Mouse (Mus musculus) ES-Bruce4 (cell line): Measurements from ENCODE around the gene Ppp1r15a. TPM values are rescaled to one million over a fixed set of nuclear protein-coding genes. Genes with fewer than 3 reads are reported as not detected.

ENCODE experiments used
- H3K27ac ChIP-seq: 2 replicates; pipeline ENCODE4 v1.5.1; 2012; ENCODE audit warnings: low read length, inconsistent platforms; ENCODE audit not compliant: insufficient read depth
- H3K27me3 ChIP-seq: 2 replicates; pipeline ENCODE4 v1.6.1; 2012; ENCODE audit warnings: mild to moderate bottlenecking, low read length, inconsistent platforms; ENCODE audit not compliant: control insufficient read depth, poor library complexity, insufficient read depth, severe bottlenecking
- H3K36me3 ChIP-seq: 2 replicates; pipeline ENCODE4 v1.6.1; 2012; ENCODE audit warnings: inconsistent platforms, mild to moderate bottlenecking, low read length, moderate library complexity; ENCODE audit not compliant: control insufficient read depth, poor library complexity, insufficient read depth, severe bottlenecking
- H3K4me1 ChIP-seq: one replicate; pipeline ENCODE4 v1.8.1; 2011; ENCODE audit warnings: low read length; ENCODE audit not compliant: control insufficient read depth, insufficient read depth
- H3K4me3 ChIP-seq: 2 replicates; pipeline ENCODE4 v1.5.1; 2011; ENCODE audit warnings: low read depth, mild to moderate bottlenecking, low read length
- H3K9ac ChIP-seq: 2 replicates; pipeline ENCODE4 v1.6.1; 2012; ENCODE audit warnings: low read depth, mild to moderate bottlenecking, inconsistent platforms; ENCODE audit not compliant: poor library complexity, severe bottlenecking
- H3K9me3 ChIP-seq: replicated peaks from 2 replicates; pipeline ENCODE4 v1.6.1; 2012; ENCODE audit warnings: mild to moderate bottlenecking, low read length, inconsistent platforms; ENCODE audit not compliant: control insufficient read depth, poor library complexity, insufficient read depth, severe bottlenecking
- CTCF ChIP-seq: IDR thresholded peaks from one replicate; pipeline ENCODE4 v1.8.1; 2011; ENCODE audit warnings: low read depth, low read length
- EP300 ChIP-seq: IDR thresholded peaks from 2 replicates; pipeline ENCODE4 v1.6.1; 2011; ENCODE audit warnings: low read depth, low read length; ENCODE audit not compliant: insufficient read depth
- POLR2A ChIP-seq: IDR thresholded peaks from one replicate; pipeline ENCODE4 v1.8.1; 2011; ENCODE audit warnings: low read length; ENCODE audit not compliant: insufficient read depth
- polyA plus RNA-seq: library from polyadenylated mRNA; stranded (reverse); fragments of >200 nt; gene quantifications from 2 replicates; pipeline ENCODE4 v1.2.4, GENCODE M21; 2011; ENCODE audit warnings: low read depth; ENCODE audit not compliant: missing spikeins, insufficient read depth, insufficient read length

Ppp1r15a gene
- polyA plus RNA-seq, 1 experiment = 15.5 TPM

DNA sequence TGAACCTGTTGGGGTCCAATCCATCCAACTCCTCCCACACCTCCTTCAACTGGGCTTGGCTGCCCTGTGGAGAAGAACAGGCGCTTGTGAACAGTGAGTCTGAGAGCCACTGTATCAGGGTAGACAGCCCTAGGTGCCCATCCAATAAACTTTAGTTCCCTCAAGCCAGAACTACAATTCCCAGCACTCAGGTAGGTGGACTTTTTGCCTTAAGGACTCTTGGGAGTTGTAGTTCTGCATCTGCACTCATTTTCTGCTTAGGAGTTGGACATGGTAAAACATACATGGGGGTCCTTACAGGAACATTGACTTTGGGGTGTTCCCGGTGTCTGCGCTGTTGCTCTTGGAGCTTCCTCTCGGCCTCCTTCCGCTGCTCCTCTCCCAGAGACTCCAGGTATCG lies 27.6 kb downstream of the Ppp1r15a start:
- no peaks in the 10 kb centered on the region for H3K9me3 ChIP-seq
- no peaks in the 10 kb centered on the region for H3K27me3 ChIP-seq
- TF ChIP-seq POLR2A (no peak), CTCF (no peak)
- no peak overlapping the region for H3K27ac ChIP-seq
- H3K4me1 ChIP-seq = no peaks in the 10 kb centered on the region
- no peak overlapping the region for H3K9ac ChIP-seq
- H3K36me3 ChIP-seq = no peaks in the 10 kb centered on the region
- no peak overlapping the region for H3K4me3 ChIP-seq

DNA sequence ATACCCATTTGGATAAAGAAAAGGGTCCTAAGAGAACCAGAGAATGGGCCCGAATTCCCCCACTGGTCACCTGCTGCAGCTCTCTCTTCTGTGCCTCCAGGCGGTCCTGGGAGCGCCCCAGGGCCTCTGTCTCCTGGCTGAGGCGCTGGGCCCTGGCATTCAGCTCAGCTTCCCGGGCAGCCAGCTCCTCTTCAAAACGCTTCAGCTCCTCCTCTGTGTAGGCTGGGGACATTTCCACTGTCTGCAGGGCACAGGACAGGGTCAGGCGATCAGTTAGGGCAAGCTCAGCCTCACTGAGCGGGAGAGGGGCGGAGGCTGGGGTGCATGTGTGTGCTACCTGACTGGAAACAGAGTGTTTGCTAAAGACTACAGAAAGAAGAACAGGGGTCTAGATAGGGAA lies 31.5 kb downstream of the Ppp1r15a start:
- Histone ChIP-seq H3K9me3 (no peaks in the 10 kb centered on the region), H3K27me3 (no peaks in the 10 kb centered on the region), H3K4me1 (peaks cover 5% of the 10 kb centered on the region), H3K4me3 (no peak overlapping the region), H3K9ac (no peak overlapping the region), H3K27ac (no peak overlapping the region), H3K36me3 (no peaks in the 10 kb centered on the region)
- TF ChIP-seq POLR2A (no peak), CTCF (no peak), EP300 (no peak)

DNA sequence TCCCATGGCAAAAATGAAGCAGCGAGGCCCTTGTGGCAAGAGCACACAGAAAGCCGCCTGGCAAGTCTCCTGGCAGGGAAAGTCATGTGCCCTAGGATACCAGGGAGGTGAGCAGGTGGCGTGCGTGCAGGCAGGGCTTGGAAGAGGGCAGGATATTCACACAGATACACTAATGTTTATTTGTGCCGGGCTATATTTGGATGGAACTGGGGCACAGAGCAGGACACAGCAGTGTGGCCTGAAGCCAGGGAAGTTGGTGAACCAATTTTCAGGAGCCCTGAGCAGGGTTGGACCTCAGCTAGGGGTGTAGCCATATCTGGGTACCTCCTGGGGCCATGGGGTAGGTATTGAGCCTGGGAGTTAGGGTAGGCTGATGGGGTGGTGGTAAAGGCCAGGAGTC lies 33.1 kb downstream of the Ppp1r15a start:
- Histone ChIP-seq H3K27ac (no peak overlapping the region), H3K4me3 (no peak overlapping the region), H3K9ac (no peak overlapping the region), H3K36me3 (no peaks in the 10 kb centered on the region), H3K27me3 (no peaks in the 10 kb centered on the region), H3K4me1 (peaks cover 5% of the 10 kb centered on the region), H3K9me3 (no peaks in the 10 kb centered on the region)
- no peak for TF ChIP-seq CTCF
- TF ChIP-seq POLR2A = no peak
- TF ChIP-seq EP300 = no peak

DNA sequence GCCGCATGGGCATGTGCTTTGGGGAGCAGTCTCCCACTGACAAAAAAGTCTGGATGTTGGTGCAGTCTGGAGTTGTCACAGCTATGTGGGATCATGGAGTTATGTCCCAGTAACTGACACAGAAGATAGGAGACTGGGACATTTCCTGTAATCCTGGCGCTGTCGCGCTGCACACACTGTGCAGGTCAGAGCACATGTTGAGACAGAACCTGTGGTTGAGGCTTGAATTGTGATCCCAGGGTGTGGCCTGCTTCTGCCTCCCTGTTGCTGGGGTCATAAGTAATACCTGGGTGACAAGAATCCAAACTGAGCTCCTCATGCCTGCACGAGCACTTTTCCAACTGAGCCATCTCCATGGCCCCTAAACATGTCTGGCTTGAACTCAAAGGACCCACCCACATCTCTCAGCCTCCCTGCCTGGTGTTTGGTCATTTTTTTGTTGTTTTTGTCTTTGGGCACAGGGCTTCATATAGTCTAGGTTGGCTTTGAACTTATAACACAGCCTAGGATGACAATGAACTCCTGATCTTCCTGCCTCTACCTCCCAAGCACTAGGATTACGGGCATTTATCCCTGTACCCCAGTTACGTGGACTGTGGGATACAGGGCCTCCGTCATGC lies 33.7 kb downstream of the Ppp1r15a start:
- Histone ChIP-seq H3K27me3 (no peaks in the 10 kb centered on the region), H3K4me1 (peaks cover 5% of the 10 kb centered on the region), H3K9me3 (no peaks in the 10 kb centered on the region), H3K4me3 (no peak overlapping the region), H3K27ac (no peak overlapping the region), H3K36me3 (no peaks in the 10 kb centered on the region), H3K9ac (no peak overlapping the region)
- TF ChIP-seq CTCF (no peak), EP300 (no peak), POLR2A (no peak)

DNA sequence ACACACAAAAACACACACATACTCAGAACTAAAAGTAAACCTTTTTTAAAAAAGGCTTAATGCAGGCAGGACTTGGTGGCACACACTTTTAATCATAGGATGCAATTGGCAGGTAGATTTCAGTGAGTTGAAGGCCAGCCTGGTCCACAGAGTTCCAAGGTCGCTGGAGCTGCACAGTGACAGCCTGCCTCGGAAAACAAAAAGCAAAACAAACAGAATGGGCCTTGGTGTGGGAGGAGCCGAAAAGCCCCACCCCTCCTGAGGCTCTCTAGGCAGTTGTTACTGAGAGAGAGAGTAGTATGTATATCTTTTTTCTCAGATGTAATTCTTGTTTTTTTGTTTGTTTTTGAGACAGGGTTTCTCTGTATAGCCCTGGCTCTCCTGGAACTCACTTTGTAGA lies 34.8 kb downstream of the Ppp1r15a start:
- H3K27ac ChIP-seq = no peak overlapping the region
- H3K9ac ChIP-seq = no peak overlapping the region
- no peaks in the 10 kb centered on the region for H3K36me3 ChIP-seq
- no peak for TF ChIP-seq EP300
- TF ChIP-seq POLR2A = no peak
- no peak for TF ChIP-seq CTCF
- no peak overlapping the region for H3K4me3 ChIP-seq
- H3K27me3 ChIP-seq = no peaks in the 10 kb centered on the region
- H3K4me1 ChIP-seq = peaks cover 5% of the 10 kb centered on the region
- H3K9me3 ChIP-seq = no peaks in the 10 kb centered on the region

DNA sequence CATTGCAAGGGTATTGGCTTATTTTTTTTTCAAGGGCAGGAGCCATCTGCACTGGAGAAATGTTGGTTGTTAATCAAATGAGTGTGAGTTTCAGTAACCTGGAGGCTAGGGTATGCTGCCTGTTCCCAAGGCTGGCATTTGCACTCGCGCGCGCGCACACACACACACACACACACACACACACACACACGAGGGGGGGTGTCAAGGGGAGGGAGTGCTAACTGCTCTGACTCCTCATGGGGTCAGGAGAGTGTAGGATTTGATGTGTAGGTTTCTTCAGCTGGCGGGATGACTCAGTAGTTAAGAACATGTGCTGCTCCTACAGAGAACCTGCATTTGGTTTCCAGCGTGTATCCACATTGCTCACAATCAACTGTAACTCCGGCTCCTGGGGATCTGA lies 35.2 kb downstream of the Ppp1r15a start:
- H3K4me3 ChIP-seq = no peak overlapping the region
- no peaks in the 10 kb centered on the region for H3K27me3 ChIP-seq
- TF ChIP-seq POLR2A (no peak), EP300 (no peak), CTCF (no peak)
- H3K4me1 ChIP-seq = peaks cover 5% of the 10 kb centered on the region
- no peaks in the 10 kb centered on the region for H3K36me3 ChIP-seq
- no peaks in the 10 kb centered on the region for H3K9me3 ChIP-seq
- H3K9ac ChIP-seq = no peak overlapping the region
- H3K27ac ChIP-seq = no peak overlapping the region
